Mouse (Mus musculus) intestine, postnatal 0 days (tissue): Measurements from ENCODE around the gene Cacna1g. TPM values are rescaled to one million over a fixed set of nuclear protein-coding genes. Genes with fewer than 3 reads are reported as not detected.
"Not testable (repeated sequence)": the region's sequence is repeated elsewhere in the genome, so short reads cannot be mapped to it uniquely, and the experiment has no call there.

ENCODE experiments used
- ATAC-seq: fragments of 200-750 bp; cut with Nextera tagmentation; 2 replicates; pipeline ENCODE4 v1.8.0; 2017; ENCODE audit warnings: mild to moderate bottlenecking, moderate TSS enrichment, moderate library complexity
- H3K27ac ChIP-seq: fragments of 300-500 bp; sonication (generic); 2 replicates; pipeline ENCODE4 v1.5.1; 2014; ENCODE audit warnings: mild to moderate bottlenecking, low read depth, low read length, moderate library complexity
- H3K27me3 ChIP-seq: fragments of 300-500 bp; sonication (generic); replicated peaks from 2 replicates; pipeline ENCODE4 v1.6.1; 2014; ENCODE audit warnings: low read length, mixed read lengths; ENCODE audit not compliant: control insufficient read depth, insufficient read depth
- H3K36me3 ChIP-seq: fragments of 300-500 bp; sonication (generic); 2 replicates; pipeline ENCODE4 v1.6.1; 2014; ENCODE audit warnings: mild to moderate bottlenecking, moderate library complexity; ENCODE audit not compliant: control insufficient read depth, insufficient read depth
- H3K4me1 ChIP-seq: fragments of 300-500 bp; sonication (generic); replicated peaks from 2 replicates; pipeline ENCODE4 v1.6.1; 2014; ENCODE audit warnings: antibody characterized with exemption, low read length, mixed read lengths; ENCODE audit not compliant: control insufficient read depth, insufficient read depth
- H3K4me2 ChIP-seq: fragments of 300-500 bp; sonication (generic); replicated peaks from 2 replicates; pipeline ENCODE4 v1.6.1; 2014; ENCODE audit warnings: low read depth, mild to moderate bottlenecking, moderate library complexity
- H3K4me3 ChIP-seq: fragments of 300-500 bp; sonication (generic); 2 replicates; pipeline ENCODE4 v1.5.1; 2014; ENCODE audit warnings: low read depth, low read length
- H3K9ac ChIP-seq: fragments of 300-500 bp; sonication (generic); 2 replicates; pipeline ENCODE4 v1.6.1; 2014; ENCODE audit warnings: mild to moderate bottlenecking, low read depth, low read length
- H3K9me3 ChIP-seq: fragments of 300-500 bp; sonication (generic); 2 replicates; pipeline ENCODE4 v1.6.1; 2016; ENCODE audit warnings: mixed run types; ENCODE audit not compliant: control insufficient read depth
- CTCF ChIP-seq: sonication (generic); IDR thresholded peaks from 2 replicates; pipeline ENCODE4 v1.5.1; 2016; ENCODE audit warnings: low read depth, mild to moderate bottlenecking, control low read depth, antibody characterized with exemption, moderate library complexity
- WGBS: fragments of 180-500 bp; shearing (Covaris S2); extraction: QIAGEN DNeasy Blood & Tissue Kit; methylation state at CpG from one replicate; pipeline ENCODE4 v1.1.7; 2014; 5-methylcytosine and 5-hydroxymethylcytosine counted together
- polyA plus RNA-seq: library from polyadenylated mRNA; unstranded; fragments of >200 nt; fragmentation: Nextera tagmentation; extraction: Ambion mirVana; gene quantifications from 2 replicates; pipeline ENCODE4 v1.2.1, GENCODE M21; 2015

The Cacna1g gene
- polyA plus RNA-seq, 1 experiment from 2014 or later: 1.2 TPM

- H3K4me3 ChIP-seq: no peak overlapping the region
- H3K9me3 ChIP-seq: no peaks in the 10 kb centered on the region
- 90% methylated on average over 5 of the region's 5 CpGs for WGBS
- no peaks in the 10 kb centered on the region for H3K27me3 ChIP-seq
- no peak overlapping the region for H3K4me2 ChIP-seq
- peaks cover 9% of the 10 kb centered on the region; the same call in 1 of the 2 replicates for H3K4me1 ChIP-seq
- H3K27ac ChIP-seq: no peak overlapping the region
- no peaks in the 10 kb centered on the region for H3K36me3 ChIP-seq
- H3K9ac ChIP-seq: no peak overlapping the region
- no peak for TF ChIP-seq CTCF
- ATAC-seq: no peak
Observed at GRCm38 (mm10) chr11:94402731-94403130, 71.3 kb downstream of the Cacna1g start.

GRCm38 (mm10) chr11:94402029-94402428 lies 72.0 kb downstream of the Cacna1g start:
- H3K27me3 ChIP-seq, H3K9me3 ChIP-seq, H3K4me1 ChIP-seq, H3K27ac ChIP-seq, H3K36me3 ChIP-seq, H3K9ac ChIP-seq, H3K4me3 ChIP-seq, ATAC-seq, H3K4me2 ChIP-seq: not testable (repeated sequence)
- WGBS: 89% methylated on average over 4 of the region's 4 CpGs

- Histone ChIP-seq H3K27me3 (no peaks in the 10 kb centered on the region), H3K9me3 (no peaks in the 10 kb centered on the region), H3K4me2 (no peak overlapping the region), H3K4me3 (no peak overlapping the region), H3K36me3 (no peaks in the 10 kb centered on the region), H3K4me1 (peaks cover 9% of the 10 kb centered on the region; the same call in 1 of the 2 replicates), H3K27ac (no peak overlapping the region), H3K9ac (no peak overlapping the region)
- 57% methylated on average over 6 of the region's 6 CpGs for WGBS
- no peak for ATAC-seq
- no peak for TF ChIP-seq CTCF
Observed at GRCm38 (mm10) chr11:94400996-94401395, 73.0 kb downstream of the Cacna1g start.

GRCm38 (mm10) chr11:94394107-94394506 lies 79.9 kb downstream of the Cacna1g start:
- Histone ChIP-seq H3K9me3 (no peaks in the 10 kb centered on the region), H3K4me2 (no peak overlapping the region), H3K9ac (no peak overlapping the region), H3K27ac (no peak overlapping the region), H3K27me3 (no peaks in the 10 kb centered on the region), H3K36me3 (no peaks in the 10 kb centered on the region), H3K4me1 (peaks cover 11% of the 10 kb centered on the region), H3K4me3 (no peak overlapping the region)
- no peak for ATAC-seq
- TF ChIP-seq CTCF: no peak
- WGBS: 83% methylated on average over 7 of the region's 7 CpGs

GRCm38 (mm10) chr11:94393490-94393889 lies 80.5 kb downstream of the Cacna1g start:
- H3K9me3 ChIP-seq, H3K27me3 ChIP-seq, ATAC-seq, H3K4me2 ChIP-seq, H3K9ac ChIP-seq, H3K27ac ChIP-seq, H3K36me3 ChIP-seq, H3K4me3 ChIP-seq: not testable (repeated sequence)
- 89% methylated on average over 4 of the region's 4 CpGs for WGBS
- peaks cover 12% of the 10 kb centered on the region for H3K4me1 ChIP-seq

GRCm38 (mm10) chr11:94392672-94393109 lies 81.3 kb downstream of the Cacna1g start, which contains the start of gene Abcc3:
Gene Abcc3 (minus strand): TSS chr11:94392997.
- Histone ChIP-seq H3K9me3 (no peaks in the 10 kb centered on the region), H3K4me2 (peak within 1 kb of the TSS; percentile 70), H3K4me3 (peak within 1 kb of the TSS; percentile 33), H3K36me3 (no peaks in the 10 kb centered on the region), H3K27me3 (no peaks in the 10 kb centered on the region), H3K27ac (no peak within 1 kb of the TSS), H3K4me1 (peaks cover 12% of the 10 kb centered on the region), H3K9ac (no peak within 1 kb of the TSS; the same call in 1 of the 2 replicates)
- no peak for TF ChIP-seq CTCF
- 7% methylated on average over 20 of the region's 20 CpGs for WGBS
- no peak for ATAC-seq

- Histone ChIP-seq H3K4me1 (peaks cover 12% of the 10 kb centered on the region), H3K4me2 (peak overlapping the region; percentile 70)
Observed at GRCm38 (mm10) chr11:94391661-94392060, 82.3 kb downstream of the Cacna1g start.

More at GRCm38 (mm10) chr11:94391661-94392060, 82.3 kb downstream of the Cacna1g start:
- no peak overlapping the region for H3K27ac ChIP-seq
- H3K27me3 ChIP-seq: no peaks in the 10 kb centered on the region
- H3K9me3 ChIP-seq: no peaks in the 10 kb centered on the region
- H3K9ac ChIP-seq: no peak overlapping the region
- WGBS: 57% methylated on average over 10 of the region's 10 CpGs
- H3K36me3 ChIP-seq: no peaks in the 10 kb centered on the region
- ATAC-seq: no peak
- no peak for TF ChIP-seq CTCF
- no peak overlapping the region for H3K4me3 ChIP-seq
